Mouse (Mus musculus) embryo, embryonic 9.5 days (tissue): ENCODE measurements around the gene Ip6k1.
A peak's percentile ranks its signal among the peaks of the same experiment; 100 is the strongest.
"Not testable (repeated sequence)": the region's sequence is repeated elsewhere in the genome, so short reads cannot be mapped to it uniquely, and the experiment has no call there.

ENCODE experiments used
- DNase-seq: peaks from one replicate; pipeline ENCODE4 v3.0.0-alpha.2; 2017; ENCODE audit errors: extremely low spot score

Ip6k1 gene

DNA sequence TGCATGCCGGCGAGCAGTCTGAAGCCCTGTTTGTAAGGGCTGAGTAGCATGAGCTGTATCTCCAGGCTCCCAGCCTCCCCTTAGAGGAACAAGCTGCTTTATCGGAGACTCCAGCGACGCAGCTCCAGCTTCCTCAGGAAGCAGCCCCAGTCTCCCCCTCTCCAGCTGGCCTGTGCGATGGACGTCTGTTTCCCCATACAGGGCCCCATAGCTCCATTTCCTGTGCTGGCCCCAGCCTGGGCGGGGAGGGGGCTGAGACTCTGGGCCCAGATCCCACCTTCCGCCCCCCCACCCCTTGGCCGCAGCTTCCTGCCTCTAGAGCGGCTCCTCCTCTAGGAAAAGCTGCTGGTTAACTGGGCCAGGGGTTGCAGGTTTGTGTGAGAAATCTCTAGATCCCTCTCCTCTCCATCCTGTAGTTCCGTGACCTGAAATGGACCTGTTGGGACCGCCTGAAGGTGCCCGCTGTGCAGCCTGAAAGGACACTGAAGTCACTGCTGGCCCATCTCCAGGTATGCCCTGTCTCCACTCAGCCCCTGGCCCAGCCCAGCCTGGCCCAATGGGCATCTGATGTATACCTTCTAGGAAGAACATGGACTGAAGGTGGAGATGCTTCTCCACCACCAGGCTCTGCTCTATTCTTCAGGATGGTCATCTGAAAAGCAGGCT lies 19.5 kb upstream of the Ip6k1 start, which contains the start of gene Gm20661:
Gene Gm20661, plus strand, starts transcription at position 378 of the 666 bp plus-strand sequence.
- DNase-seq, result peak; percentile 81

- peak; percentile 85 for DNase-seq
Measured at GRCm38 (mm10) chr9:107983421-107983890, 18.8 kb upstream of the Ip6k1 start.

DNA sequence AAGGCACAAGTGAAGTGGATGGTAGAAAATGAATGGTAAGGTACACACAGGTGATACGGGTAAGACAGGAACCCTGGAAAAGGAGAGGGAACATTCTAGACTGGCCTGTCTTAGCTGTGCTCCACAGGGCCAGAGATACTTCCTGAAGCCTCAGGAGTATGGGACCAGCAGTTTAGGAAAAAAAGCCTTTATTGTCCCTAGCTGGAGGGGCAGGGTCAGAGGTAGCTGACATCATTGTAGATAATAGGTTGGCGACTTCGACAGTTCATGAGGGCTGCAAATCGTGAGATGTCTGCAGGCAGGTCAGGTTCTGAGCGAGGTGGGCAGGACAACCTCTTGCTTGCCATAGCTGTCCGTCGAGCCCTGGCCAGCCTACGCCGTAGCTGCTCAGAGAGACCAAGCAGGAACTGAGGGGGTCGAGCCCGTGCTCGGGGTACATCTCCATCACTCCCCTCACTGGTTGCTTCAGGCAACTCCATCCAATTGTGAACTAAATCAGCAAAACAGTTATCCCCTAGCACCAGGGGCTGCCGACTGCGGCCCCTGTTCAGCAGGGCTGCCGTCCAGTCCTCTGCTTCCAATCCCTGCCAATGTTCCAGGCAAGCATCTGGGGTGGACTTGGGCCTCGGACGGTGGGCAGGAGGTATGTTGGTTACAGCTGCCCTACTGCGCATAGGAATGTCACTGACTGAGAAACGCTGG lies 18.1 kb upstream of the Ip6k1 start:
- no peak for DNase-seq

GRCm38 (mm10) chr9:107984754-107985055 lies 17.6 kb upstream of the Ip6k1 start:
- no peak for DNase-seq

GRCm38 (mm10) chr9:107985131-107986119 lies 16.9 kb upstream of the Ip6k1 start, which contains the start of gene Inka1:
Gene Inka1 (minus strand): TSS chr9:107985879.
- DNase-seq, result peak; percentile 90

DNA sequence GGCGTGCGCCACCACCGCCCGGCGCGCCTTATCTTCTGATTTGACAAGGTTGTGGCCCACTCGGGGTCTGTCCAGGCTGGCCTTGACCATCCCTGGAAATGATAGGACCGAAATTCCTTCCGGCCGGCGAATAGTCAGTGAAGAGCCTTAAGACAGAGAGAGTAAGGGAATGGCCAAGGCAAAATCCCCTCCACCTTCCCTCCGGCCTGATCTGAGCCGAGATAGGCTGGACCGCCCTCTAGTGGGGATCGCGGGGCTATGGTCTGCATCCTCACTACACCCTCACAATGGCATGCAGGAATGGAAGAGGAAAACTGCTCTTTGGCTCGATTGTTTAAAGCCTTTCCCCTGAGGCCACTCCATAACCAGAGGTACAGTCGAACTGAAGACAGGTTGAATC lies 15.9 kb upstream of the Ip6k1 start:
- DNase-seq, result peak; percentile 89

- no peak for DNase-seq
Measured at GRCm38 (mm10) chr9:107987950-107988349, 14.4 kb upstream of the Ip6k1 start.

GRCm38 (mm10) chr9:107992197-107992596 lies 10.1 kb upstream of the Ip6k1 start, which contains the start of gene Cdhr4:
Gene Cdhr4 (plus strand): TSS chr9:107992497.
- no peak for DNase-seq

DNA sequence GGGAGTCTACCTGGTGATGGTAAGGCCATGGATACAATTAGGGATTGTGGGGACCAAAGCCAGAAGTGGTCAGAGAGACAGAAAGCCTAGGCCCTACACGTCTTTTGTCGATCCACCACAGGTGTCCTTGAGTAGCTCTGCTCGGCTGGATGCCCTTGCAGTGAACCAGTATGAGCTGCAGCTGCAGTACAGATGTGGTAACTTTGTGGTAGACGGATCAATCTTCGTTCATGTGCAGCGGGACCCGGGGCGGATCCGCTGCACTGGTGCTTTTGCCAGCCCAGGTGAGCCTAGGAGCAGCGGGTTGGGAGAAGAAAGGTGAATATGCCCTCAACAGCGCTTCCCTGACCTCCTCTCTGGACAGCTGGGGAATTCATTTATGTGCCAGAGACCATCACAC lies 9.3 kb upstream of the Ip6k1 start:
- no peak for DNase-seq

DNA sequence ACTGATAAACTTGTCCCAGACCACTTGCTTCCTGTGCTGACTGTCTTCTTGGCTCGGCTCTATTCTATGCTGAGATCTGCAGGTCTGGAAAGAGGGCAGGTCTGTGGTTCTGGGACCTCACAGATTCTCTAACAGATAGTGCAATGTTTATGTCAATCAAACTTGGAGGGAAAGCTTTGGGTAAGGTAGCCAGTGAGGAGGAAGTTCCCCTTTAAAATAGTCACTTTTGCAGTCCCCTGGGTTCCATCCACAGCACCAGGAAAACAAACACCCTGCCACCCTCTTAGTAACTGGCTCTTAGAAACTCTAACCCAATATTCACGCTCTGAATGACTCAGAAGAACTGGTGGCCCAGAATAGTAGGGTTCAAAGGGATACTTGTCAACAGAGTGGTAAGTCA lies 7.8 kb upstream of the Ip6k1 start:
- DNase-seq, result no peak

- no peak for DNase-seq
Measured at GRCm38 (mm10) chr9:107995513-107995912, 6.8 kb upstream of the Ip6k1 start.

DNA sequence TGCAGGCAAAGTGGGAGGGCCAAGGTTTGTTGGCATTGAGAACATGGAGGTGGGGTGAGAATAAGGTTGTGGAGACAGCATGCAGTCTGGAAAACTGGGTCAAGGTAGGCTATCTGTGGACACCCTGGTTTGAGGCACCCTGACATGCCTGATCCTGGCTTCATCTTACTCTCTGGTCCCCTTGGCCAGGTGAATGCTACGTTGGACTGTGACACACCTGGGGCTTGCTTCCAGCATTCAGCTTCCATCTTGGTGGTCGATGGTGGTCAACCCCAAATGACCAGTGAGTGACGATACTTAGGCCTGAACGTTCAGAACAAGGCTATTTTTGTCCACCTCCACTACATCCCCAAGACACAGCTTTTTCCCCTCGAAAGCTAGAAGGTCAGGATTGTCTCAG lies 6.3 kb upstream of the Ip6k1 start, which contains the start of gene Gm20662:
Gene Gm20662, plus strand, starts transcription at position 301 of the 400 bp plus-strand sequence.
- DNase-seq, result no peak

DNA sequence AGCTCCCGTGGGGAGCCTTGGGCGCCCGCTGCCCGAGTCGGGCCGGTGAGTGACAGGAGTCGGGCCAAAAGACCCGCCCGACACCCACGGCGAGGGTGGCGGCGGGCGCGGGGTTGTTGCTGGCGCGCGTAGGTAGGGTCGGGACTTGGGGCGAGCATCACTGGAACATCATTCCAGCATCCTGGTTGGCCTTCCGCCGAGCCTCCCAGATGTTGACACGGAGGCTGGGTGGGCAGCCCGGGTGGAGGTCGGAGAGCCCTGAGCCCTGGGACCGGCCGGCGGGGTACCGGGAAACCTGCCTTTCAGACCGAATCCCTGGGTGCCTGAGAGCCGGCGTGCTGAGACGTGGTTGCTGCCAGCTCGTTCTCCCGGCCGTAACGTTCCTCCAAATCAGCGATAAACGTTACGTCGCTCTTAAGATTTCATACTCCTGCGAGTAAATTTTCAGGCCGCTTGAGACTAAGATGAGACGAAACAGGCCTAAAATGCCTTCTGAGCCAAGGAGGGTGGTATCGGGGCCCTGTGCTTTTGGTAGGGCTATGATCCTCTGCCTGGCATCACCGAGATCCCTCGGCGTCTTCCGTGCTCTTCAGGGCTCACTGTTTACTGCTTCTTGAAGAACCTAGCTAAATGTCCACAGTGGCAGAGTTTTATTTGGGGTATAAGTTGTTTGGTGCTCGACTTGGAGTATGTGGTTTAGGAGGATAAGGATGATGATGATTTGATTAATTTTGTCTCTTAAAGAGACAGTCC lies 653 bp downstream of the Ip6k1 start:
- no peak for DNase-seq

- peak; percentile 12 for DNase-seq
Measured at GRCm38 (mm10) chr9:108003531-108003890, 1.2 kb downstream of the Ip6k1 start.

DNA sequence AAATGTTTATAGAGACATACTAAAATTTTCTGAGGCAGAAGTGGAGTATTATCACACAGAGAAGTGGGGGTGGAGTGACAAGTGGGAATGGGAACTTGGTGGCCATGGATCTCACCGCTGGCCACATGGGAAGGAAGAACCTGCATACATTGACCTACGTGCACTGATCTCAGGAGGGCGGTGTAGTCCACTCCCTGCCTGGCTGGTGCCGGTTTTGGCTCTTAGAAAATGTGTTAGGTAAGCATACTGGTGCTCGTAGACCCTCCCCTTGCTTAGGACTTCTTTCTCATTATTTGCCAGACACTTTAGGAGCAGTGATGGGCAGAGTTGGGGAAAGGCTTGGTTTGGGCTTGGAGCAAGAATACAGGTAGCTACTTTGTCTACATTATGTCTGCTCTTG lies 5.7 kb downstream of the Ip6k1 start:
- DNase-seq, result no peak

DNA sequence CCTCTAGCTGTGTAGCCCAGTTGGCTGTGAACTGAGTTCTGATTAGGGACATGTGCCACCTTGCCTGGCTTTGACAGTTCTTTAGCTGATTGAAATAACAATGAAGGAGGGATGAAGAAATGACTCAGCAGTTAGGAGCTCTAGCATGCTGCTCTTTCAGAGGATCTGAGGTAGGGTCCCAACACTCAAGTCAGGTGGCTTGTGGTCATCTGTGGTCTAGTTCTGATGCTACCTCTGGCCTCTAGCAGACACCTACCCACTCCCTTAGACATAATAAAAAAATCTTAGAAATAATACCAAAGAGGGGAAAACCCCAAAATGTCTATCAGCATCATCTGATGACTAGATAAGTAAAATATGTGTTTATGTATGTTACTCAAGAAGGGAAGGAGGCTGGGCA lies 8.1 kb downstream of the Ip6k1 start:
- no peak for DNase-seq

- DNase-seq, result not testable (repeated sequence)
Measured at GRCm38 (mm10) chr9:108013577-108013976, 11.3 kb downstream of the Ip6k1 start.

DNA sequence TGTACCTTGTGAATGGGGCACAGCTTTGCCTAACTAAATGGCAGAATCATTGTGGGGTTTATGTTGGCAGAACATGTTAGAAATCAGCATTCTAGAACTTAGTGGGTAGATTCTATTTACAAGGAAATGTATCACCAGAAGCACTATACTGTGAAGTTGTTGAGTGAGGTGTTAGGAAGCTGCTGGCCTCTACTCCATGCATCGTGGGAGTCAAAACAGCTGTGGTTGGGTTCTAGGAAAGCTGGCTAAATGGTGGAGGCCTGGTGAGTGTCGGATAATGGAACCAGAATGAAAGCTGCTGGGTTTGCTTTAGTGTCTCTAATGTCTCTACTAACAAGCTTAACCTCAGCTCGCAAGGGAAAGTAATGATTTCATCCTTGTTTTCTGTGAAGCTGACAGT lies 14.8 kb downstream of the Ip6k1 start:
- DNase-seq, result no peak

DNA sequence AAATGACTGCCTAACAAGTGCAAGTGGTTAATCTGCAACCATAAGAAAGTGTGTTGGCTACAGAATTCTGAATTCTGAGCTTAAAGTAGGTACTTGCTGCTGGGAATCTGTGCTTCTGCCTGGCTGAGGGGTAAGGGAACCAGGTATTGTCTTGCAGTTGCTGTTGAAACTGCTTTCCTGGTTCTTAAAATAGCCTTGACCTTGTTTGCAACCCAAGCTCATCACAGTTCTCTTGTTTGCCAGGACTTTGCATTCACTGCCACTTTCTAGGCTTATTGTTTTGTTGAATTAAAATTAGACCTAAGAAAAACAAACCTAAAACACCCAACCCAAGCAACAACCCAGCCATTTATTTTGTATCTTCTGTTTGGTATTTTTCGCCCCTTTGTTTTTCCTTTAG lies 18.4 kb downstream of the Ip6k1 start:
- no peak for DNase-seq

DNA sequence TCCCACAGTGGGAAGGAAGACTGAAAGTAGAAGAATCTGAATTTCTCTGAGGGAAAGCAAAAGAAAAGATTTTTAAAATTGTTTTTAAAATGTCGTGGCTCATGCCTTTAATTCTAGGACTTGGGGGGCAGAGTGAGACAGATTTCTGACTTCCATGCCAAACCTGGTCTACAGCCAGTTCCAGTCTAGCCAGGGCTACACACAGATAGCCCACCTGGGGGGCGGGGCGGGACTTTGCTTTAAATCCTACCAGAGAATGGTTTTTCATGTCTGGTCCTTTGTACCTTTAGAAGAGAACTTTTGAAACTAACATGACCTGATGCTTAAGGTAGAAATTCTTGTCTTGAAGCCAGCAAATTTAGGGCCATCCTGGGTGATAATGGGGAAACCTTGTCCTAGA lies 20.9 kb downstream of the Ip6k1 start:
- DNase-seq, result no peak

GRCm38 (mm10) chr9:108026584-108026983 lies 24.3 kb downstream of the Ip6k1 start:
- DNase-seq, result no peak
